Mouse (Mus musculus): ENCODE data around the gene Abr.
A peak's percentile ranks its signal among the peaks of the same experiment; 100 is the strongest.

GRCm38 (mm10) chr11:76510977-76511376 lies 111.1 kb downstream of the Abr start:
- TF ChIP-seq CTCF (IDR thresholded peaks at IDR 0.05; ENCODE audit: insufficient read depth, low read length) = 0 out of 2 replicates have a peak, but pooled peaks have one; percentile 46
- TF ChIP-seq POLR2A (IDR thresholded peaks at IDR 0.05; ENCODE audit: borderline replicate concordance, extremely low read depth, low read depth, low read length) = no peak
